Mouse (Mus musculus): ENCODE results near the gene Surf6. TPM values are rescaled to one million over a fixed set of nuclear protein-coding genes. Genes with fewer than 3 reads are reported as not detected.

Gene Surf6
- polyA plus RNA-seq, 1 experiment from 2014 or later, result 9.6 TPM

GRCm38 (mm10) chr2:26920190-26920855 is 17.6 kb upstream of the Surf6 start:
- Histone ChIP-seq H3K4me1 (ENCODE audit: control insufficient read depth in 2 of 2, insufficient read depth in 2 of 2, low read length in 2 of 2) (peaks cover 12 to 33% of the 10 kb centered on the region in 2 experiments), H3K9ac (ENCODE audit: low read length) (no peak overlapping the region), H3K36me3 (ENCODE audit: control insufficient read depth, insufficient read depth, low read length) (peaks cover 77% of the 10 kb centered on the region), H3K27me3 (ENCODE audit: control insufficient read depth, insufficient read depth, low read length) (no peaks in the 10 kb centered on the region), H3K9me3 (ENCODE audit: control insufficient read depth, low read length) (no peaks in the 10 kb centered on the region), H3K4me2 (ENCODE audit: low read length) (no peak overlapping the region), H3K27ac (replicated peaks in 1 of 2; ENCODE audit: control insufficient read depth in 1 of 2, insufficient read depth in 1 of 2, low read depth in 2 of 2, low read length in 2 of 2) (no peak overlapping the region), H3K4me3 (ENCODE audit: control insufficient read depth in 1 of 2, insufficient read depth in 1 of 2, low read depth in 1 of 2, low read length in 2 of 2) (no peak overlapping the region)
- WGBS, result 82% methylated on average over 6 of the region's 6 CpGs
- no peak for ATAC-seq (ENCODE audit: insufficient number of reproducible peaks, insufficient read depth, low FRiP score, low read depth)

- no peak for ATAC-seq (ENCODE audit: insufficient number of reproducible peaks, insufficient read depth, low FRiP score, low read depth)
- H3K4me1 ChIP-seq (ENCODE audit: control insufficient read depth in 2 of 2, insufficient read depth in 2 of 2, low read length in 2 of 2), result peaks cover 13 to 37% of the 10 kb centered on the region in 2 experiments
- H3K9ac ChIP-seq (ENCODE audit: low read length), result no peak overlapping the region
- H3K27me3 ChIP-seq (ENCODE audit: control insufficient read depth, insufficient read depth, low read length), result no peaks in the 10 kb centered on the region
- no peak overlapping the region for H3K4me3 ChIP-seq (ENCODE audit: control insufficient read depth in 1 of 2, insufficient read depth in 1 of 2, low read depth in 1 of 2, low read length in 2 of 2)
- H3K36me3 ChIP-seq (ENCODE audit: control insufficient read depth, insufficient read depth, low read length), result peaks cover 73% of the 10 kb centered on the region
- H3K27ac ChIP-seq (replicated peaks in 1 of 2; ENCODE audit: control insufficient read depth in 1 of 2, insufficient read depth in 1 of 2, low read depth in 2 of 2, low read length in 2 of 2), result no peak overlapping the region
- no peak overlapping the region for H3K4me2 ChIP-seq (ENCODE audit: low read length)
- 90% methylated on average over 3 of the region's 3 CpGs for WGBS
- H3K9me3 ChIP-seq (ENCODE audit: control insufficient read depth, low read length), result no peaks in the 10 kb centered on the region
Observed at GRCm38 (mm10) chr2:26919684-26920083, 17.0 kb upstream of the Surf6 start.

- H3K4me2 ChIP-seq (ENCODE audit: low read length), result peak overlapping the region; percentile 98
- H3K4me3 ChIP-seq (ENCODE audit: control insufficient read depth in 1 of 2, insufficient read depth in 1 of 2, low read depth in 1 of 2, low read length in 2 of 2), result peak overlapping the region; percentile 74 to 77
- H3K4me1 ChIP-seq (ENCODE audit: control insufficient read depth in 2 of 2, insufficient read depth in 2 of 2, low read length in 2 of 2), result peaks cover 22 to 32% of the 10 kb centered on the region in 2 experiments
- H3K36me3 ChIP-seq (ENCODE audit: control insufficient read depth, insufficient read depth, low read length), result peaks cover 73% of the 10 kb centered on the region
- peak overlapping the region; percentile 62 to 66 for H3K27ac ChIP-seq (replicated peaks in 1 of 2; ENCODE audit: control insufficient read depth in 1 of 2, insufficient read depth in 1 of 2, low read depth in 2 of 2, low read length in 2 of 2)
- no peaks in the 10 kb centered on the region for H3K9me3 ChIP-seq (ENCODE audit: control insufficient read depth, low read length)
- ATAC-seq (ENCODE audit: insufficient number of reproducible peaks, insufficient read depth, low FRiP score, low read depth), result no peak
- WGBS, result 2% methylated on average over 13 of the region's 13 CpGs
- no peaks in the 10 kb centered on the region for H3K27me3 ChIP-seq (ENCODE audit: control insufficient read depth, insufficient read depth, low read length)
- peak overlapping the region; percentile 87 for H3K9ac ChIP-seq (ENCODE audit: low read length)
Observed at GRCm38 (mm10) chr2:26916738-26917137, 14.1 kb upstream of the Surf6 start.

GRCm38 (mm10) chr2:26915927-26916728 is 13.4 kb upstream of the Surf6 start, which contains the start of the genes Surf2 and Surf1:
Gene Surf2, plus strand, starts transcription at chr2:26916367.
Gene Surf1, minus strand, starts transcription at chr2:26916530.
- Histone ChIP-seq H3K9ac (ENCODE audit: low read length) (peak within 1 kb of the TSS; percentile 87), H3K9me3 (ENCODE audit: control insufficient read depth, low read length) (no peaks in the 10 kb centered on the region), H3K4me3 (ENCODE audit: control insufficient read depth in 1 of 2, insufficient read depth in 1 of 2, low read depth in 1 of 2, low read length in 2 of 2) (peak within 1 kb of the TSS; percentile 74 to 77), H3K4me1 (ENCODE audit: control insufficient read depth in 2 of 2, insufficient read depth in 2 of 2, low read length in 2 of 2) (peaks cover 24 to 34% of the 10 kb centered on the region in 2 experiments), H3K4me2 (ENCODE audit: low read length) (peak within 1 kb of the TSS; percentile 98), H3K27ac (replicated peaks in 1 of 2; ENCODE audit: control insufficient read depth in 1 of 2, insufficient read depth in 1 of 2, low read depth in 2 of 2, low read length in 2 of 2) (peak within 1 kb of the TSS; percentile 62 to 66), H3K36me3 (ENCODE audit: control insufficient read depth, insufficient read depth, low read length) (peaks cover 73% of the 10 kb centered on the region), H3K27me3 (ENCODE audit: control insufficient read depth, insufficient read depth, low read length) (no peaks in the 10 kb centered on the region)
- 3% methylated on average over 46 of the region's 47 CpGs for WGBS
- peak; percentile 38 for ATAC-seq (ENCODE audit: insufficient number of reproducible peaks, insufficient read depth, low FRiP score, low read depth)

- peaks cover 56% of the 10 kb centered on the region for H3K36me3 ChIP-seq (ENCODE audit: control insufficient read depth, insufficient read depth, low read length)
- H3K4me1 ChIP-seq (ENCODE audit: control insufficient read depth in 2 of 2, insufficient read depth in 2 of 2, low read length in 2 of 2), result peaks cover 24 to 40% of the 10 kb centered on the region in 2 experiments
- 68% methylated on average over 8 of the region's 8 CpGs for WGBS
Observed at GRCm38 (mm10) chr2:26914148-26914941, 11.7 kb upstream of the Surf6 start.

GRCm38 (mm10) chr2:26913416-26914147 is 10.9 kb upstream of the Surf6 start:
- WGBS, result 75% methylated on average over 17 of the region's 17 CpGs
- Histone ChIP-seq H3K9ac (ENCODE audit: low read length) (no peak overlapping the region), H3K27me3 (ENCODE audit: control insufficient read depth, insufficient read depth, low read length) (no peaks in the 10 kb centered on the region), H3K9me3 (ENCODE audit: control insufficient read depth, low read length) (no peaks in the 10 kb centered on the region), H3K4me1 (ENCODE audit: control insufficient read depth in 2 of 2, insufficient read depth in 2 of 2, low read length in 2 of 2) (peaks cover 24 to 48% of the 10 kb centered on the region in 2 experiments), H3K27ac (replicated peaks in 1 of 2; ENCODE audit: control insufficient read depth in 1 of 2, insufficient read depth in 1 of 2, low read depth in 2 of 2, low read length in 2 of 2) (no peak overlapping the region), H3K4me3 (ENCODE audit: control insufficient read depth in 1 of 2, insufficient read depth in 1 of 2, low read depth in 1 of 2, low read length in 2 of 2) (no peak overlapping the region), H3K4me2 (ENCODE audit: low read length) (no peak overlapping the region), H3K36me3 (ENCODE audit: control insufficient read depth, insufficient read depth, low read length) (peaks cover 48% of the 10 kb centered on the region)
- no peak for ATAC-seq (ENCODE audit: insufficient number of reproducible peaks, insufficient read depth, low FRiP score, low read depth)

More at GRCm38 (mm10) chr2:26914148-26914941, 11.7 kb upstream of the Surf6 start:
- Histone ChIP-seq H3K27ac (replicated peaks in 1 of 2; ENCODE audit: control insufficient read depth in 1 of 2, insufficient read depth in 1 of 2, low read depth in 2 of 2, low read length in 2 of 2) (no peak overlapping the region), H3K9me3 (ENCODE audit: control insufficient read depth, low read length) (no peaks in the 10 kb centered on the region), H3K27me3 (ENCODE audit: control insufficient read depth, insufficient read depth, low read length) (no peaks in the 10 kb centered on the region), H3K4me3 (ENCODE audit: control insufficient read depth in 1 of 2, insufficient read depth in 1 of 2, low read depth in 1 of 2, low read length in 2 of 2) (no peak overlapping the region), H3K9ac (ENCODE audit: low read length) (no peak overlapping the region), H3K4me2 (ENCODE audit: low read length) (no peak overlapping the region)
- ATAC-seq (ENCODE audit: insufficient number of reproducible peaks, insufficient read depth, low FRiP score, low read depth), result no peak

Measured in heart, embryonic 14.5 days (tissue).